Mouse (Mus musculus) limb, embryonic 11.5 days (tissue): ENCODE data around the gene Rnf141. TPM values are rescaled to one million over a fixed set of nuclear protein-coding genes. Genes with fewer than 3 reads are reported as not detected.

Experiments
- ATAC-seq: fragments of 200-750 bp; cut with Nextera tagmentation; 2 replicates; pipeline ENCODE4 v1.8.0; 2017; ENCODE audit warnings: low read depth; ENCODE audit not compliant: insufficient number of reproducible peaks, low FRiP score, low TSS enrichment
- DNase-seq: peaks from one replicate; pipeline ENCODE4 v3.0.0-alpha.2; 2015; ENCODE audit warnings: low spot score
- H3K27ac ChIP-seq: fragments of 300-500 bp; sonication (generic); replicated peaks from 2 replicates; pipeline ENCODE4 v1.5.1; 2014; ENCODE audit warnings: low read depth, mild to moderate bottlenecking, low read length
- H3K27me3 ChIP-seq: fragments of 300-500 bp; sonication (generic); 2 replicates; pipeline ENCODE4 v1.6.1; 2014; ENCODE audit warnings: mild to moderate bottlenecking, low read length, mixed read lengths; ENCODE audit not compliant: control insufficient read depth, insufficient read depth
- H3K36me3 ChIP-seq: fragments of 300-500 bp; sonication (generic); 2 replicates; pipeline ENCODE4 v1.6.1; 2014; ENCODE audit warnings: mild to moderate bottlenecking, low read length, moderate library complexity, mixed read lengths; ENCODE audit not compliant: control insufficient read depth, insufficient read depth
- H3K4me1 ChIP-seq: fragments of 300-500 bp; sonication (generic); 2 replicates; pipeline ENCODE4 v1.6.1; 2014; ENCODE audit warnings: low read length, mixed read lengths; ENCODE audit not compliant: control insufficient read depth, insufficient read depth
- H3K4me2 ChIP-seq: fragments of 300-500 bp; sonication (generic); 2 replicates; pipeline ENCODE4 v1.6.1; 2014; ENCODE audit warnings: low read depth, mild to moderate bottlenecking, moderate library complexity; ENCODE audit not compliant: severe bottlenecking
- H3K4me3 ChIP-seq: fragments of 300-500 bp; sonication (generic); 2 replicates; pipeline ENCODE4 v1.5.1; 2014; ENCODE audit warnings: low read depth, low read length
- H3K9ac ChIP-seq: fragments of 300-500 bp; sonication (generic); 2 replicates; pipeline ENCODE4 v1.6.1; 2014; ENCODE audit warnings: mild to moderate bottlenecking, low read length
- H3K9me3 ChIP-seq: fragments of 300-500 bp; sonication (generic); 2 replicates; pipeline ENCODE4 v1.6.1; 2016; ENCODE audit warnings: low read length; ENCODE audit not compliant: control insufficient read depth
- WGBS: fragments of 180-500 bp; shearing (Covaris S2); extraction: QIAGEN DNeasy Blood & Tissue Kit; methylation state at CpG from one replicate; pipeline ENCODE4 v1.1.7; 2014; 5-methylcytosine and 5-hydroxymethylcytosine counted together
- polyA plus RNA-seq: library from polyadenylated mRNA; unstranded; fragments of >200 nt; fragmentation: Nextera tagmentation; extraction: Ambion mirVana; gene quantifications from 2 replicates; pipeline ENCODE4 v1.2.1, GENCODE M21; 2014

Gene Rnf141
- polyA plus RNA-seq, 1 experiment from 2014 or later: 18.5 TPM

GRCm38 (mm10) chr7:110774674-110775073 is 69.6 kb downstream of the Rnf141 start:
- Histone ChIP-seq H3K9ac (no peak overlapping the region), H3K27ac (no peak overlapping the region), H3K27me3 (no peaks in the 10 kb centered on the region), H3K36me3 (no peaks in the 10 kb centered on the region), H3K4me2 (no peak overlapping the region), H3K4me3 (no peak overlapping the region), H3K9me3 (no peaks in the 10 kb centered on the region), H3K4me1 (no peaks in the 10 kb centered on the region)
- ATAC-seq: no peak
- DNase-seq: no peak
- 81% methylated on average over 8 of the region's 8 CpGs for WGBS

GRCm38 (mm10) chr7:110774077-110774476 is 70.2 kb downstream of the Rnf141 start:
- no peaks in the 10 kb centered on the region for H3K36me3 ChIP-seq
- peaks cover 3% of the 10 kb centered on the region; the same call in 1 of the 2 replicates for H3K27me3 ChIP-seq
- ATAC-seq (no peak), DNase-seq (no peak)
- WGBS: 47% methylated on average over 1 of the region's 1 CpGs
- no peaks in the 10 kb centered on the region for H3K9me3 ChIP-seq
- H3K27ac ChIP-seq: no peak overlapping the region
- H3K4me1 ChIP-seq: no peaks in the 10 kb centered on the region
- H3K9ac ChIP-seq: 0 out of 2 replicates have a peak overlapping the region, but pooled peaks have one; percentile 8
- no peak overlapping the region for H3K4me3 ChIP-seq
- H3K4me2 ChIP-seq: no peak overlapping the region

GRCm38 (mm10) chr7:110773204-110774002 is 70.9 kb downstream of the Rnf141 start:
- Histone ChIP-seq H3K4me1 (0 out of 2 replicates have a peak, but pooled peaks cover 4% of the 10 kb centered on the region), H3K4me2 (peak overlapping the region; percentile 22; the same call in 1 of the 2 replicates), H3K27me3 (peaks cover 8% of the 10 kb centered on the region), H3K36me3 (no peaks in the 10 kb centered on the region), H3K4me3 (no peak overlapping the region), H3K9ac (0 out of 2 replicates have a peak overlapping the region, but pooled peaks have one; percentile 8), H3K9me3 (no peaks in the 10 kb centered on the region), H3K27ac (no peak overlapping the region)
- ATAC-seq (no peak), DNase-seq (no peak)
- WGBS: 39% methylated on average over 14 of the region's 14 CpGs

GRCm38 (mm10) chr7:110772343-110772742 is 71.9 kb downstream of the Rnf141 start:
- Histone ChIP-seq H3K4me2 (no peak overlapping the region), H3K4me3 (no peak overlapping the region), H3K4me1 (0 out of 2 replicates have a peak, but pooled peaks cover 4% of the 10 kb centered on the region), H3K9me3 (no peaks in the 10 kb centered on the region), H3K9ac (no peak overlapping the region), H3K27ac (no peak overlapping the region), H3K27me3 (peaks cover 9% of the 10 kb centered on the region), H3K36me3 (no peaks in the 10 kb centered on the region)
- 79% methylated on average over 3 of the region's 3 CpGs for WGBS
- DNase-seq (no peak), ATAC-seq (no peak)

GRCm38 (mm10) chr7:110770949-110771348 is 73.3 kb downstream of the Rnf141 start:
- H3K9me3 ChIP-seq: no peaks in the 10 kb centered on the region
- H3K9ac ChIP-seq: no peak overlapping the region
- 0 out of 2 replicates have a peak, but pooled peaks cover 4% of the 10 kb centered on the region for H3K4me1 ChIP-seq
- DNase-seq (no peak), ATAC-seq (no peak)
- no peaks in the 10 kb centered on the region for H3K36me3 ChIP-seq
- WGBS: 83% methylated on average over 4 of the region's 4 CpGs
- no peak overlapping the region for H3K4me2 ChIP-seq
- H3K4me3 ChIP-seq: no peak overlapping the region
- no peak overlapping the region for H3K27ac ChIP-seq
- peaks cover 9% of the 10 kb centered on the region for H3K27me3 ChIP-seq

GRCm38 (mm10) chr7:110769094-110769493 is 75.2 kb downstream of the Rnf141 start:
- peak overlapping the region; percentile 60 for H3K9ac ChIP-seq
- H3K9me3 ChIP-seq: no peaks in the 10 kb centered on the region
- 49% methylated on average over 4 of the region's 4 CpGs for WGBS
- ATAC-seq (no peak), DNase-seq (no peak)
- H3K4me2 ChIP-seq: peak overlapping the region; percentile 96
- H3K4me3 ChIP-seq: peak overlapping the region; percentile 49
- no peak overlapping the region for H3K27ac ChIP-seq
- H3K36me3 ChIP-seq: no peaks in the 10 kb centered on the region
- peaks cover 9% of the 10 kb centered on the region for H3K27me3 ChIP-seq
- H3K4me1 ChIP-seq: 0 out of 2 replicates have a peak, but pooled peaks cover 4% of the 10 kb centered on the region

GRCm38 (mm10) chr7:110768451-110769064 is 75.7 kb downstream of the Rnf141 start:
- peak; percentile 60 for DNase-seq
- Histone ChIP-seq H3K27me3 (peaks cover 9% of the 10 kb centered on the region), H3K9me3 (no peaks in the 10 kb centered on the region), H3K4me2 (peak overlapping the region; percentile 96), H3K4me1 (0 out of 2 replicates have a peak, but pooled peaks cover 4% of the 10 kb centered on the region), H3K27ac (no peak overlapping the region), H3K36me3 (no peaks in the 10 kb centered on the region), H3K4me3 (peak overlapping the region; percentile 49), H3K9ac (peak overlapping the region; percentile 60)
- under 1% methylated on average over 52 of the region's 61 CpGs for WGBS
- peak; percentile 77 for ATAC-seq

- Histone ChIP-seq H3K9ac (peak within 1 kb of the TSS; percentile 60), H3K9me3 (no peaks in the 10 kb centered on the region), H3K4me2 (peak within 1 kb of the TSS; percentile 96), H3K27ac (no peak within 1 kb of the TSS), H3K4me1 (0 out of 2 replicates have a peak, but pooled peaks cover 4% of the 10 kb centered on the region), H3K4me3 (peak within 1 kb of the TSS; percentile 49), H3K27me3 (peaks cover 9% of the 10 kb centered on the region), H3K36me3 (no peaks in the 10 kb centered on the region)
- WGBS: 11% methylated on average over 16 of the region's 16 CpGs
- DNase-seq (no peak), ATAC-seq (no peak)
Measured at GRCm38 (mm10) chr7:110768001-110768400, 76.3 kb downstream of the Rnf141 start, which contains the start of gene Ampd3. Ampd3 (plus strand) TSS chr7:110768206.
